Mouse (Mus musculus) hindbrain, embryonic 13.5 days (tissue): ENCODE measurements around the gene Mlycd. TPM values are rescaled to one million over a fixed set of nuclear protein-coding genes. Genes with fewer than 3 reads are reported as not detected.

Experiments
- ATAC-seq: fragments of 200-750 bp; cut with Nextera tagmentation; 2 replicates; pipeline ENCODE4 v1.8.0; 2017; ENCODE audit warnings: moderate TSS enrichment; ENCODE audit not compliant: low FRiP score
- H3K27ac ChIP-seq: fragments of 300-500 bp; sonication (generic); 2 replicates; pipeline ENCODE4 v1.5.1; 2015; ENCODE audit warnings: inconsistent platforms, mild to moderate bottlenecking, moderate library complexity
- H3K27me3 ChIP-seq: fragments of 300-500 bp; sonication (generic); 2 replicates; pipeline ENCODE4 v1.6.1; 2015; ENCODE audit warnings: mild to moderate bottlenecking, inconsistent platforms
- H3K36me3 ChIP-seq: fragments of 300-500 bp; sonication (generic); 2 replicates; pipeline ENCODE4 v1.6.1; 2015; ENCODE audit warnings: mild to moderate bottlenecking, inconsistent platforms
- H3K4me1 ChIP-seq: fragments of 300-500 bp; sonication (generic); replicated peaks from 2 replicates; pipeline ENCODE4 v1.6.1; 2015; ENCODE audit warnings: inconsistent platforms
- H3K4me2 ChIP-seq: fragments of 300-500 bp; sonication (generic); 2 replicates; pipeline ENCODE4 v1.6.1; 2015; ENCODE audit warnings: inconsistent platforms, mild to moderate bottlenecking, moderate library complexity
- H3K4me3 ChIP-seq: fragments of 300-500 bp; sonication (generic); 2 replicates; pipeline ENCODE4 v1.5.1; 2015; ENCODE audit warnings: mild to moderate bottlenecking, inconsistent platforms
- H3K9ac ChIP-seq: fragments of 300-500 bp; sonication (generic); 2 replicates; pipeline ENCODE4 v1.6.1; 2015; ENCODE audit warnings: mild to moderate bottlenecking, inconsistent platforms
- H3K9me3 ChIP-seq: fragments of 300-500 bp; sonication (generic); 2 replicates; pipeline ENCODE4 v1.6.1; 2016; ENCODE audit warnings: inconsistent platforms
- WGBS: fragments of 180-500 bp; shearing (Covaris S2); methylation state at CpG from one replicate; pipeline ENCODE4 v1.1.7; 2015; 5-methylcytosine and 5-hydroxymethylcytosine counted together
- polyA plus RNA-seq: library from polyadenylated mRNA; unstranded; fragments of >200 nt; fragmentation: Nextera tagmentation; extraction: Ambion mirVana; gene quantifications from 2 replicates; pipeline ENCODE4 v1.2.1, GENCODE M21; 2015

Gene Mlycd
- polyA plus RNA-seq, 1 experiment from 2014 or later = 14.8 TPM

DNA sequence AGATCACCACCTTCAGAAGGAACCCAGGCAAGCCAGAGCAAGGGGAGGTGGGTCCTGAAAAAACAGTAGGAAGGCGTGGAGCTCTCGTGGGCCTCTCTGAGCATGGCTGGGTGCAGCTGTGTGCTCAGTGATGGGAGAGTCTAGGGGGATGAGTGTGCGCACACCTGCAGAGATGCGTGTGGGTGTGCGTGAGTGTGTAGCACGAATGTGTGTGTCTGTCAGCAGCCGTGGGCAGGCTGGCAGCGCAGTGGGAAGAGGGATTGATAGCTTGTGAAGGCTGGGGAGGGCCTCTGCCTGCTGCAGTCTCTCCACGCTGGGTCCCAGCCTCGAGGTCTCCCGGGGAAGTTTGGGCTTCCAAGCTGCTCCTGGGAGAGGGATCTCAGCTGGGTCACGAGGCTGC, 54.9 kb downstream of the Mlycd start:
- WGBS = 78% methylated on average over 12 of the region's 12 CpGs

GRCm38 (mm10) chr8:119451131-119451530, 56.5 kb downstream of the Mlycd start:
- WGBS = 84% methylated on average over 4 of the region's 4 CpGs
- Histone ChIP-seq H3K27ac (no peak overlapping the region), H3K4me2 (no peak overlapping the region), H3K9ac (no peak overlapping the region), H3K4me1 (peaks cover 33% of the 10 kb centered on the region), H3K9me3 (no peaks in the 10 kb centered on the region), H3K36me3 (no peaks in the 10 kb centered on the region), H3K4me3 (no peak overlapping the region), H3K27me3 (peaks cover 26% of the 10 kb centered on the region)
- ATAC-seq = no peak

More for the DNA sequence above, 54.9 kb downstream of the Mlycd start:
- ATAC-seq = no peak
- Histone ChIP-seq H3K9ac (peak overlapping the region; percentile 9; the same call in 1 of the 2 replicates), H3K27ac (no peak overlapping the region), H3K9me3 (no peaks in the 10 kb centered on the region), H3K4me2 (no peak overlapping the region), H3K4me1 (peaks cover 31% of the 10 kb centered on the region), H3K27me3 (peaks cover 32% of the 10 kb centered on the region), H3K4me3 (no peak overlapping the region), H3K36me3 (no peaks in the 10 kb centered on the region)

DNA sequence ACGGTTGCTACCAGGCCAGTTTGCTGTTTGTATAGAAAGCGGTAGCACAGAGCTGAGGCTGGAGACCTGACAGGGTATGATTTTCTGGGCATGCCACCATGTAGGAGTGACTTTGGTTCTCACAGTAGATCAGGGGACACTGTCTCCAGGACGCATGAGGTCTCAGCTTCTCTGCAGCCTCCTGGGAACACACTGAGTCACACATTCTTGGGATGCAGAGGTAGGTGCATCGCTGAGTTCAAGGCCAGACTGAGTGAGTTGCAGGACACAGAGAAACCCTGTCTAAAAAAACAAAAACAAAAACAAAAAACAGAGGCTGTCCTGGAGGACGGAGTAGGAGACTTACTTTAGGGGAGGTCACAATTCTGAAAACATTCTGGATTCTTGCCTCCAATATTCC, 58.2 kb downstream of the Mlycd start:
- 93% methylated on average over 5 of the region's 5 CpGs for WGBS
- Histone ChIP-seq H3K4me2 (no peak overlapping the region), H3K9me3 (no peaks in the 10 kb centered on the region), H3K9ac (no peak overlapping the region), H3K4me3 (no peak overlapping the region), H3K36me3 (no peaks in the 10 kb centered on the region), H3K27me3 (peaks cover 20% of the 10 kb centered on the region), H3K27ac (no peak overlapping the region), H3K4me1 (peaks cover 21% of the 10 kb centered on the region)
- ATAC-seq = no peak

DNA sequence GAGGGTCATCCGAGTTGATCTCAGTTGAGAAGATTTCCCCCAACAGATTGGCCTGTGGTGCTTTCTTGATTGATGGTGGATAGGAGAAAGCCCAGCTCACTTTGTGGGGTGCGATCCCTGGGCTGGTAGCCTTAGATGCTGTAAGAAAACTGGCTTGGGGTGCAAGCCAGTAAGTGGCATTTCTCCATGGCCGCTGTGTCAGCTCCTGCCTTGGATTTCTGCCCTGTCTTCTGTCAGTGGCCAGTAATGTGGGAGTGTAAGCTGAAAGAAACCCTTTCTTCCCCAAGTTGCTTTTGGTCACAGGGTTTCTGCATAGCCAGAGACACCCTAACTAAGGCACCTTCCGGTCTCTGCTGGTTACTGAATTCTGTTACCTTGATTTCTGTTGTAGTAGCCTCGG, 61.4 kb downstream of the Mlycd start:
- H3K9ac ChIP-seq = peak overlapping the region; percentile 20; the same call in 1 of the 2 replicates
- no peak overlapping the region for H3K4me3 ChIP-seq
- 89% methylated on average over 5 of the region's 5 CpGs for WGBS
- H3K4me1 ChIP-seq = peaks cover 22% of the 10 kb centered on the region
- H3K36me3 ChIP-seq = no peaks in the 10 kb centered on the region
- H3K27ac ChIP-seq = no peak overlapping the region
- no peak for ATAC-seq
- no peaks in the 10 kb centered on the region for H3K9me3 ChIP-seq
- H3K27me3 ChIP-seq = no peaks in the 10 kb centered on the region
- H3K4me2 ChIP-seq = no peak overlapping the region

- 22% methylated on average over 16 of the region's 16 CpGs for WGBS
- Histone ChIP-seq H3K4me1 (peaks cover 47% of the 10 kb centered on the region), H3K9me3 (no peaks in the 10 kb centered on the region), H3K9ac (no peak overlapping the region; the same call in 1 of the 2 replicates), H3K4me3 (no peak overlapping the region), H3K4me2 (peak overlapping the region; percentile 31; the same call in 1 of the 2 replicates), H3K36me3 (no peaks in the 10 kb centered on the region), H3K27me3 (peaks cover 9% of the 10 kb centered on the region), H3K27ac (peak overlapping the region; percentile 83)
- peak; percentile 46; the same call in 1 of the 2 replicates for ATAC-seq
Observed at GRCm38 (mm10) chr8:119459724-119460123, 65.0 kb downstream of the Mlycd start.

Other genes with a start within 250 kb of the Mlycd start
- 623 and 628 TPM in 2 replicates for gene Hsbp1, start 50.4 kb upstream of the Mlycd start, polyA plus RNA-seq
- 0.08 and 0.28 TPM in 2 replicates for gene Osgin1, start 39.2 kb downstream of the Mlycd start, polyA plus RNA-seq
- 34.5 and 36.4 TPM in 2 replicates for gene Necab2, start 51.8 kb downstream of the Mlycd start, polyA plus RNA-seq
- gene Slc38a8, start 106.8 kb downstream of the Mlycd start, polyA plus RNA-seq = not detected in 2 replicates
- 61.3 and 63.2 TPM in 2 replicates for gene Mbtps1, start 163.9 kb downstream of the Mlycd start, polyA plus RNA-seq
- 138 and 150 TPM in 2 replicates for gene Hsdl1, start 180.3 kb downstream of the Mlycd start, polyA plus RNA-seq
- 0.29 and 0.31 TPM in 2 replicates for gene Dnaaf1, start 180.4 kb downstream of the Mlycd start, polyA plus RNA-seq
- 12.6 and 14.5 TPM in 2 replicates for gene Taf1c, start 210.3 kb downstream of the Mlycd start, polyA plus RNA-seq
- not detected in 2 replicates for gene Adad2, start 217.9 kb downstream of the Mlycd start, polyA plus RNA-seq
- gene Kcng4, start 240.8 kb downstream of the Mlycd start, polyA plus RNA-seq = 0.09 TPM in 1 of 2 replicates, not detected in the other